Mouse (Mus musculus) layer of hippocampus, adult 18-20 months (tissue): ENCODE measurements around the gene Wif1. TPM values are rescaled to one million over a fixed set of nuclear protein-coding genes. Genes with fewer than 3 reads are reported as not detected.
A peak's percentile ranks its signal among the peaks of the same experiment; 100 is the strongest.

ENCODE experiments used
- DNase-seq, 2 experiments: peaks; one replicate each; pipeline ENCODE4 v3.0.0; 2022; ENCODE audit warnings: low spot score in 2 of 2
- total RNA-seq, 2 experiments: library from RNA; stranded (reverse); gene quantifications; 2 replicates each; pipeline ENCODE4 v1.2.3; 2021

Wif1 gene
- total RNA-seq, 2 experiments from 2014 or later = 0.62 to 1.2 TPM

DNA sequence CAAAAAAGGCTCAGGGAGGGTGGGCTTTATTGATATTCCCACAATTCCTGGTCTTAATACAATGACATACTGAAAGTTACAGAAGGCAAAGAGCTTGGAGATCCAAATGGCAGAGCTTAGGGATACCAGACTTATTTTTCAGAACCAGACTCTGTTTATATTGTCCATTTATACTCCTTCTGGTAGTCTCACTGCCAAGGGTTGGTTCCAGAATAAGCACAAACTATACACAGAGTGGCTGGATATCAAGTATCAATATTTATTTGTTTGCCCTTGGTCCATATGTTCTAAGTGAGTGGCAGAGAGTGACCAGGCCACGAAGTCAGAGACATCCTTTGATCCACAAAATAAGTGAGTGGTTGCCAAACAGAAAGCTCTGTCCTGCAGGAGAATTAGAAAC, 34.2 kb downstream of the Wif1 start:
- no peak for DNase-seq

- DNase-seq = no peak
These were observed 37.0 kb downstream of the Wif1 start for GRCm38 (mm10) chr10:121070742-121071141.

GRCm38 (mm10) chr10:121080500-121080899, 46.7 kb downstream of the Wif1 start:
- DNase-seq = no peak

DNA sequence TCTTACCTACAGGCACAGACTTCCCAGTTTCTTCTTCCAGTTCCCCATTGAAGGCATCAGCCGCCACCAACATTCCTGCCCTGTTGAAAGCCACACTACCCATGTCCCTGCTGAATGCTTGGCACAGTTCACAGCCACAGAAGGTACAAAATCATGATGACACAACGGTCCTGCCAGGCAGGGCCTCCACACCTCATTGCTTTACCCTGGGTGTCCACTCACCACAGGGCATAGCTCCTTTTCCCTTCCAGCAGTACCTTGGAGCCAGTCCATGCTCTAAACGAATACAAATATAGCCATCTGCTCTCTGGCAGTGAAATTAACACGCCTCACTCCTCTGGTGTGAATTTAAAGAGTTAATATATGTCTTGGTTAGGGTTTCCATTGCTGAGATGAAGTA, 49.1 kb downstream of the Wif1 start:
- DNase-seq = no peak

- no peak for DNase-seq
These were observed 49.8 kb downstream of the Wif1 start for GRCm38 (mm10) chr10:121083512-121083911.

GRCm38 (mm10) chr10:121088679-121089078, 54.9 kb downstream of the Wif1 start:
- DNase-seq = no peak

DNA sequence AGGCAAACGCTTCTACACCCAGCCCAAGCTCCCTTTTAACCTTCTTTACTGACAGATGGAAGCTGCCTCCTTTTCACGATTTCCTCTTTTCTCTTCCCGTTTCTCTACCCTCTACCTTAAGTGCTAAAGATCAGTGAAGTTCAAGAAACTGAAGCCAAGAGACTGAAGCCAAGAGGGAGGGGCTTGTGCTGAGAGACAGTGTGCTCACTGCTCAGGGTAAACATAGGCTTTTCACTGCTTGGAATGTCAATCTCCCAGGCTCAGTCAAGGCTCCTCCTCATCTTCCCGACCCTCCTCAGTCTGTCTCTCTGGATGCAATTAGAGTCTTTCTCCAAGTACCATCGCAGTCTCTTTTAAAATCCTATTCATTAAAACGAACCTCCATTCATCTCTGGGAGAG, 55.6 kb downstream of the Wif1 start:
- DNase-seq = no peak

DNA sequence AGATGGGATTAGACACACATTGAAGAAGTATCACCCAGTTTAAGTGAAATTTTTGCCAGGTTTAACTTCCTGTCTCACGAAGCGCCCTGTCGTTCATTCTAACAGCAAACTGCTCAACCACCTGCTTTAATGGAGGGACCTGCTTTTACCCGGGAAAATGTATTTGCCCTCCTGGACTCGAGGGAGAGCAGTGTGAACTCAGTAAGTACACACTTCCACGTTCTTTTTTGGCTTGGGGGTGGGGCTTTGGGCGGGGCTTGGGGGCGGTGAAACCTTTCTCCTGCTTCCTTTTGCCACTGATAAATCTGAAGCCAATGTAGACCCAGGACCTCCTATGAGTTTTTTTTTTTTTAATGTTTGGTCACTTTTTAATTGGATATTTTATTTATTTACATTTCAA, 56.2 kb downstream of the Wif1 start:
- no peak for DNase-seq

DNA sequence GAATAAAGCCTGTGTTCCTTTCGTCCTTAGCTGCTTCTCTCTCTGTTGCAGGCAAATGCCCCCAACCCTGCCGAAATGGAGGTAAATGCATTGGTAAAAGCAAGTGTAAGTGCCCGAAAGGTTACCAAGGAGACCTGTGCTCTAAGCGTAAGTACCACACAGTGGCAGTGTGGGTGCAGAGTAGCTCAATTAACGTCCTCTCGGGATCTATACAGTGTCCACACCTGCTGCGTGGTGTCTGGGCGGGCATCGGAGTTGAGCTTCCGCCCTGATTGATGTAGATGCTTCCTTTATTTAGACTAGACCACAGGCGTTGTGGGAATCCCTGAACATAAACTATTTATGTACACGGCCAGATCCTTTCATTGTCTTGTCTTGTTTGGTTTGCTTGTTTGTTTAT, 62.2 kb downstream of the Wif1 start:
- DNase-seq = no peak

DNA sequence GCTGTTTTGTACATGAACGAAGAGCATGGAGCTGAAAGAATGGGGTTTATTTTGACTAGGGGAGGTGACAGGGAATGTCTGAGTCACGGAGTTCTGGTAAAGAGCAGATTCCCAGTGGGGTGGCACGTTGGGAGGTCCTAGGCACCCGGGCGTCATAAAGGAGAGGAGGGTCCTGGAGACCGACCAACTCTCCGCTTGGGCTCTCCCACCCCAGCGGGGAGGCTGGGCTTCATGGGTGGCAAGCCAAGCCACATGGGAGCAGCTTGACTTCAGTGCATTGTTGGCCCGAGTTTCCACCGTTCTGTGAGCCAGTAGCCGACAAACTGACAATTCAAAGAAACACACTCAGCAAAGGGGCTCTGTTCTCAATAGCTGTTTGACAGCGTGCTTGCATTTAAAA, 64.5 kb downstream of the Wif1 start:
- DNase-seq = no peak

DNA sequence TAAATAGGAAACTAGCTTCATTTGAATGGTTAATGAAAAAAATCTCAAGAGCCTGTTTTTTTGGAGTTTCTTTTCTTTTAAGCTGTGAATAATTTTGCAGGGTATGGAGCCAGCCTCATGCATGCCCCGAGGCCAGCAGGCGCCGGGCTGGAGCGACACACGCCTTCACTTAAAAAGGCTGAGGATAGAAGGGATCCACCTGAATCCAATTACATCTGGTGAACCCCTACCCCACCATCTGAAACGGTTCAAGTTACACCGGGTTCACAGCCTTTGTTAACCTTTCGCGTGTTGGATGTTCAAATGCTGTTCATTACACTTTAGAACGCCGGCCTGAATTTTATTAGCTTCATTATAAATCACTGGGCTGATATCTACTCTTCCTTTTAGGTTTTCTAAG, 65.9 kb downstream of the Wif1 start:
- DNase-seq = no peak

- DNase-seq = no peak
These were observed 82.4 kb downstream of the Wif1 start for GRCm38 (mm10) chr10:121116115-121116514.

DNA sequence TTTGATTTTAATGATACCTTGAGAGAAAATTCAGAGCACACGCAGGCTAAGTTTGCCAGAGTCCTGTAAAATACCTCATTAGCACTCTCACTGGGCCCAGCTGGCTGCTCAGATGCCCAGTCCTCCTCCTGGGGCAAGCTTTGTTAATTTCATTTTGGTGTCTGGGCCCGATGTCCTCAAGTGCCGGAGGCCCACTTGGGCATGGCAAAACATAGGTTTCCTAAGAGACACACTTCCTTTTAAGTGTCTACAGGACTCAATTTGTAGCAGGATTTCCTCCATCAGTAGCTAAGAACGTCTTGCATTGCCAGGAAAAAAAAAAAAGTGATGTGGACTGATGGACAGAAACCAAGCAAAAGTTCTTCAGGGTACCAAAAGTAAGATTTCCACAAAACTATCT, 82.9 kb downstream of the Wif1 start:
- no peak for DNase-seq

GRCm38 (mm10) chr10:121120751-121121150, 87.0 kb downstream of the Wif1 start:
- DNase-seq = no peak

DNA sequence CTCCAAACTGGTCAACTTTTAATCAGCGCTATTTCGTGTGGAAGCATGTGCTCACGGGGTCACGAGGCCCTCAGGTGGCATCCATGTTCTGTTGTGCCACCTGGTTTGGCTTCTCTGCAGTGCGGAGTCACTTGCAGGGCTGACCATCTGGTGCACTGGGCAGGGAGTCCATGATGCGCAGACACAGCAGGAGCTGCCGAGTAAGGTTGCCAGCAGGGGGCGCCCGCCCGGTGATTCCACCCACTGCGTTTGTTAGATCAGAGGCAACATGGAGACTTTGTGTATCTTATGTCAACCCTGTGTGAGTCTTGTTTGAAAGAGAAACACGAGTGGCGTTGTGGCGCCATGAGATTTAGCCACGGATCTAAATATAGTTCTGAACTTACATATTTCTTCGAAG, 90.7 kb downstream of the Wif1 start:
- peak in 1 of 2 experiments; percentile 3 for DNase-seq

- DNase-seq = no peak
These were observed 95.5 kb downstream of the Wif1 start for GRCm38 (mm10) chr10:121129000-121129925.

Other genes starting within 250 kb of the Wif1 start
- gene Msrb3, start 134.9 kb upstream of the Wif1 start, total RNA-seq = 1 to 10 TPM; 4.1 to 4.2 TPM
- gene Lemd3, start 54.6 kb upstream of the Wif1 start, total RNA-seq = 10 to 100 TPM; 33.8 to 37.0 TPM